Mouse (Mus musculus): Measurements from ENCODE around the gene P2ry12.
A peak's percentile ranks its signal among the peaks of the same experiment; 100 is the strongest.

Gene P2ry12

DNA sequence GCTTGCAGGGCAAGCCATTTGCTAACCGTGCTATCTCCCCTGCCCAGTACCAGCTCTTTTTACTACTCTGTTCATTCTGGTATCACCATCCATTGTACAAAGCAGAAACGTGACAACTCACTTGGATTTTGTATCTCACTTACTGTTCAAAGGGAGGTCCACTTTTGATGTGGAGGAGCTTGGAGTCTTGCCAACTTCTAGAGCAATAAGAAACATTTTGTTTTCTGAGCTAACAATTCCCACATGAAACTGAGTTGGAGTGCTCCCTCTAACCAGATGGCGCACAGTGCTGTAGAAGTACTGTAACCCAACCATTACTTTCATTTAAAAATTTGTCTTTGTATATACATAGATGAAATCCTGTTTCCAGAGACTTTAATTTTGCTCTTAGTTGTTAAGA lies 31.8 kb downstream of the P2ry12 start:
- no peak for DNase-seq (ENCODE audit: low read depth)

DNA sequence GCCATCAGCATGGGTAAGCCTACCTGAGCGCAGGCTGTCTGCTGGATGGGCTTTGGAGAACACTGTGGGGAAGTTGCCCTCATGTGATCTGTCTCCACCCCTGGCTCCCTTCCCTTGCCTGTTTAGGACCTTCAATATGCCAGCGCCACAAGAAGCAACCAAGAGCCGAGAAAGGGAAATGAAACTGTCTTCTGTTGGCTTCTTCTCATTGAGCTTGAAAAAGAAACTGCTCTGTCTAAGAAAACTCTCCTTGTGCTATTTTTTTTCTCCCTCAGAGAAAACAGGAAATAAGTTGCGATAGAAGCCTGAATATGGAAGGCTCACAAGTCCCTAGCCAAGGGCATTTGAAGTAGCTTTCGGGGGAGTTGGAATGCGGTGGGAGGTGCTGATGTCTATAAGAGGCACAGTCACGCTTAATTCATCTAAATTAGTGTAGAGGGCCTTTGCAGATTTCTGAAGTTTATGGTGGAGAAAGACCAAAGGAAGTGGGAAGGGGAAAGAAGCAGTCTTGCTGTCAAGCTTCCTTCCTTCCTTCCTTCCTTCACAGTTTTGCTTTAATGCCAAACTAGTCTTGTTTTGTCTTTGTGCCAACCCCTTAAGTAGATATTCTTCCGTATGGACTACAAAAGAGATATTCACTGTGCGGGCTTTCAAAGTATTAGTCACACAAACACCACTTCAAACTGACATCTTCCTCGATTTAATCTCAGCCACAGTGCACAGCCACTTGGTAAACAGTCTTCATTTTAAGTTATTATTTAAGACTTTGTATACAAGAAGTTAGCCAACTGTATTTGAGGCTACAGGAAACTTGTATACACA lies 33.7 kb downstream of the P2ry12 start:
- DNase-seq (ENCODE audit: low read depth), result peak; percentile 56

DNA sequence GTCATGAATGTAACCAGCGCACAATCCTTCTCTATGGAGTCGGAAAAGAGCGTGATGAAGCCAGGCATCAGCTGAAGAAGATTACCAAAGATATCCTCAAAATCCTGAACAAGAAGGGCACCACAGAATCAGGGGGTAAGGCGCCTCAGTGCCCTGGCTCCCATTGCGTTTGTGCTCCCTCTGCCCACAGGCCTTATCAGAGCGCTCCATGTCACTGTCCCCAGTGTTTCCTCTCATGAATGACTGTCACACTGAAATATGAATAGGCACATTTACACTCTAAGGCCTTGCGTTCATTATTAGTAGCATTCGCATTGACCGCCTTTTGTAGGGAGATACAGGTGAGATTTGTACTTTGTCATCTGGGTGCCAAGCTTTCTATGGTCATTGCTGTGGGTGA lies 35.0 kb downstream of the P2ry12 start:
- no peak for DNase-seq (ENCODE audit: low read depth)

GRCm38 (mm10) chr3:59225411-59225810 lies 37.3 kb downstream of the P2ry12 start:
- no peak for DNase-seq (ENCODE audit: low read depth)

- no peak for DNase-seq (ENCODE audit: low read depth)
Observed at GRCm38 (mm10) chr3:59222303-59222702, 40.4 kb downstream of the P2ry12 start.

- DNase-seq (ENCODE audit: low read depth), result no peak
Observed at GRCm38 (mm10) chr3:59219326-59219725, 43.3 kb downstream of the P2ry12 start.

GRCm38 (mm10) chr3:59217211-59217610 lies 45.5 kb downstream of the P2ry12 start:
- DNase-seq (ENCODE audit: low read depth), result no peak

DNA sequence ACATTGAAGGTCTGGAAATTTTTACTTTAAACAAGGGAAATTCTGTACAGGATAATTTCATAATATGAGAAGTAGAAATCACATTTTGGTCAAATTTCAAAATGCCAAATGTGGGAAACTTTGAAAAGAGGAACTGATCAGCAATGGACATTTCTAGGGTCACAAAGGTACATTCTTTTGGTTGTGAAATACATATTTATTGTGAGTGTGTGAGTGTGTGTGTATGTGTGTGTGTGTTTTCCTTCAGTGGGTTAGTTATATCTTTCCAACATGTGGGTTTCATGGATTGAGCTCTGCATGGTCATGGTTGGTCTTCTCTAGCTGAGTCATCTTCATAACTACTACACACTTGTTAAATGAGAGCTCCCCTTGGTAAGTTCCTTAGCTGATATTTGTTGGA lies 50.3 kb downstream of the P2ry12 start:
- DNase-seq (ENCODE audit: low read depth), result no peak

DNA sequence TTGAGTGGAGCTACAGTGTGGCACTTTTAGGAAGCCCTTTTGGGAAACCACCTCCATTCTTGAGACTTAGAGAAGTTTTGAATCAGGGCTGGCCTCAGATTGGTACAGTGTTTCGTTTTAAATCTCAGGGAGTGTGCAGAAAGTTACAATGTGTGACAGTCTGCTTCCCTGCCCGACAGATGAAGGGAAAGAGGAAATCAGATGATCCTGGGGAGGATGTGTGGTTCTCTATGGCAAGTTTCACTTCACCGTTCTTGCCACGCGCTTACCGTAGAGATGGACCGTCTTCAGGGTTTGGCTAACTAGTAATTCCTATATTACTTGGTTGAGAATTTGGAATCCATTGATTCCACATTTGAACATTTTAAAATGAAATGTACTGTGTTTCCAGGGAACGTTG lies 50.9 kb downstream of the P2ry12 start:
- DNase-seq (ENCODE audit: low read depth), result no peak

DNA sequence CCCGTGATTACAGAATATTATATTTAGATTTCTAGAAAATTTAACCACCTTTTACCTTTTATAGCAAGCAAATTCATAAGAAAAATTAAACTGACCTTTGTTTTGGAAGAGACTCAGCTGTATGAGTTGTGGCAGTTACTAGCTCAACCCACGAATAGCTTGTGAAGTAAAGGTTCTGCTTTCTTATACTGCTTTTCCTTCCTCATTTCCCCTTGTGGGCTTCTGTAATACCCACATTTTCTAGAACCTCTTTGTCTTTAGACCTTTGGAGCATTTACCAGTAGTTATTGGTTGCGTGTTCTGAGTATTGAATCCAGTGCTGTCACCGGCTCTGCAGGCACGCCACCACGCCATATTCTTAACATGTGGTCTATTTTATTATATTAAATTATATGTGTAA lies 51.9 kb downstream of the P2ry12 start, which contains the start of gene P2ry13:
Gene P2ry13 (minus strand): TSS at position 156 of the 400 bp plus-strand sequence.
- DNase-seq (ENCODE audit: low read depth), result no peak

- DNase-seq (ENCODE audit: low read depth), result no peak
Observed at GRCm38 (mm10) chr3:59210089-59210488, 52.6 kb downstream of the P2ry12 start.

DNA sequence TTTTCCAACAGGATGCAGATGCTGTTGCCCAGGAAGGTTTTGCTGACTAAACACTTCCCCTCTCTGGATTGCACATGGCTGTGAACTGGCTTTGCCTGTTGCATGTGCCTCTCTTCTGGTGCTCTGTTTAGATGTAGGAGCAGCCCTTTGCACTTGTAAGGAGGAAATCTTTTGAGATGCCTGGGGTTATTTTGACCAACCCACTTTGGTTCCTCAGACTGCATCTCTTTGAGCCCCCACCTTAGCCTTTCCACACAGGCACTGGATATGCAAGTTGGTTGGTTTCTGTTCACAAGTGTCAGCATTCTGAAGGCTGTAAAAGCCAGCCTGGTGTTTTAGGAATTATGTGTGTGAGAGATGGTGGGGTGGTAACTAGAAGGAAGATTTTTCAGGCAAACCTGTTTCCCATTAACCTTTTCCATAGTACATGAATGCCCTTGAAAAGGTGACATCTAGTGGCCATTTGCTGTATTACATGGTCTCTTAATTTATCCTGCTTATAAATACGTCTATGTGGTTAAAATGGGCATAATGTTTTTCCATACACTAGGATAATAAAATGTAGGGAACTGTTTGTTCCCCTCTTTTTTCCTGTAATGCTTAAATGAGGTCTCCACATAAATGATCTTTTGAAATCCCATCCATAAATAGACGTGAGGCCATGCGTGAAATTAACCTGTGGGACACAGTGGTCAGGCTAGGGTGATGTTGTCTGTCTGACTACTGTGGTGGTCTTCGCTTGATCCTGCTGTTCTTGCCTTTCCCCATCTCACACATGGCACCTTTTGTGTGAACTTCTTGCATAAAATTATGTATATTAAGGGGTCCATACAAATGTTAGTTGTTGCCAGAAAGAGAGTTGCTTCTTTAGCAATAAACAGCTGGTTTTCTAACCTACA lies 53.8 kb downstream of the P2ry12 start:
- DNase-seq (ENCODE audit: low read depth), result peak; percentile 85

- DNase-seq (ENCODE audit: low read depth), result peak; percentile 53
Observed at GRCm38 (mm10) chr3:59205941-59206340, 56.7 kb downstream of the P2ry12 start.

GRCm38 (mm10) chr3:59204719-59205503 lies 57.8 kb downstream of the P2ry12 start:
- peak; percentile 27 for DNase-seq (ENCODE audit: low read depth)

DNA sequence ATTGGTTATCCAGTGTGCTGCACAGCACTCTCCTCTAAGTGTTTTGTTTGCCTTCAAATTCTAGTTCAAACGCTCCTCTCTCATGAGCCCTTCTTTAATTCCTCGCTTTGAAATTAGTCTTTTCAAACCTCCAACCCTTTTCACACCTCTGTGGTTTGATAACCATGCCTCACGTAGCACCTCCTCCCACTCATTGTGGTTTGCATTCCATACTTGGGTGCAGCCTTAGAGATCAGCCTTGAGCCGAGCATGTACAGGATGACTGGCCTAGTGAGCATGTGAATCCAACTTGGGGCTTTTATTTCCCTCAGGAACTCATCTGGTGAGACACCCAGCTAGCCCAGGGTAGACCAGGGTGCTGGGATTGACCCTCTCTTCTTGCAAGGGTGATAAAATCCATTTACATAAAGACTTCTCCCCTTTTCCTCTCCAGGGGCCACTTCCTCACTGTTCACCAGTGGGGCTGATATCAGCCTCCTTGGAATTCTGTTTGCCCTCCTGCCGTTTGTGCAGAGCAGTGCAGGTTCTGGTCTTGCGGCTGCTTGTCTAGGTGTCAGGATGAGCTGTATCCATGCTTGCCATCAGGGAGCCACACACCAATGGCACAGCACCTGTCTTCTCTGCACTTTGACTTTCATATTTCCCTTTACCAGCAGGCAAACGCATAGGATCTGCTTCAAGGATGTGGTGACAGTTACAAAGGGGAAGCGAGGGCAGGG lies 58.7 kb downstream of the P2ry12 start:
- DNase-seq (ENCODE audit: low read depth), result peak; percentile 67

DNA sequence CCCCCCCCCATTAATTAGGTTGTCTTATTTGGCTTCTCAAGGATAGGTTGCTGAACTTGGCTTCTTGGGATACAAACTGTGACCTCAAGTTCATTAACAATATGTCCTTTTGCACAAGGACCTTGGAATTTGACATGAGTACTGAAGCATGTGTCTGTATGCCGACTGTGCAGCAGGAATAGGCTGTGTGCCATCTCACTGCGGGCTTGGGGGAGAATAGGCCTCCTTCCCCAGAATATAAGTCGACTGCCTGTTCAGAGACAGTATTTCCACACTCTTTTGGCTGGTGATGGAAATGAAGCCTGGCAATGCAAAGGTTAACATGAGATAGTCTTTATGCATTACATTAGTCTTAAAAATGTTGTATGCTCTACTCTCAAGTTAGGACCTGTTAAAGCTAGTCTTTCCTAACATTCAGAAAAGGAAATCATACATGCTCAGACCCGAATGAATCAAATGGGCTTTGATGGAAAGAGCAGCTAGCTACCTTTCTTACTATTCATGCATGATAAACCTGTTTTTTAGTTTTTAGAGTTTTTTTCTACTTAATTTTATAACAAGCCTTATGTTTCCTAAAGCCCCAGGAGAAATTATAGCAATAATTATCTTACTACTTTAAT lies 65.2 kb downstream of the P2ry12 start:
- DNase-seq (ENCODE audit: low read depth), result no peak

- no peak for DNase-seq (ENCODE audit: low read depth)
Observed at GRCm38 (mm10) chr3:59194938-59195337, 67.7 kb downstream of the P2ry12 start, which contains the start of gene Gpr87. Gene Gpr87, minus strand, starts transcription at chr3:59195104.

- no peak for DNase-seq (ENCODE audit: low read depth)
Observed at GRCm38 (mm10) chr3:59194099-59194498, 68.6 kb downstream of the P2ry12 start.

DNA sequence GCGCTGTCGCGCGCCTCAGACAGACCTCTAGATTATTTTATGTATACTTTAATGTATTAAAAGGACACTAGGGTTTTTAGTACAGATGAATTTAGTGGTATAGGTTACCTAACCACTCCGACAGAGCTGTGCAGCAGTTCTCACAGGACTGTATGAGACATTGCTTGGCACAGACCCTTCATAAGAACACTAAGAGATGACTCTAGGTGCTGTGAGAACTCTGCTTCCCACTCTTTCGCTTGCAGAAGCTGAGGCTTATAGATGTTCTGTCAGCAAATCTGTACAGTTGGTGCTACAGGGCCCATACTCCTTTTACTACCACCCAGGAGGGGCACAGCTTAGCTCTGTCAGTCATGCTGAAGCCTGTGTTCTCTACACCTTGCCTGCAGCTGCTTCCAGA lies 71.0 kb downstream of the P2ry12 start:
- no peak for DNase-seq (ENCODE audit: low read depth)

DNA sequence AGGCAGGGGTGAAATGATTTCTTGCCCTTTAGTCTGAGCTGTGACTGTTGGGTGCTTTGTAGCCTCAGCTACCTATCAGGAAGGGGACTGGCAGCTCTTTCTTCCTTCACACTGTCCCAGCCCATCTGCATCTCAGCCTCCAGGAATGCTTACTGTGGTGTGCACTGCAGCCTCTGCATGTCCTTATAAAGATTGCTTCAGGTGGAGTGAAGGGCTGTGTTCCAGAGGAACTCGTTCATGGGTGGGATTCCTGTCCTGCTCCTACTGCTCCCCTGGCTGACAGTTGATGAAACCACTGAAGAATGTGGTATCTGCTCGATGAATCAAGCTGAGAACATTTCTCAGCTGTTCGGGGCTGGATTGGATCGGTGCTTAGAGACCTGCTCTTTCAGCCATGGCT lies 75.3 kb downstream of the P2ry12 start:
- DNase-seq (ENCODE audit: low read depth), result no peak

DNA sequence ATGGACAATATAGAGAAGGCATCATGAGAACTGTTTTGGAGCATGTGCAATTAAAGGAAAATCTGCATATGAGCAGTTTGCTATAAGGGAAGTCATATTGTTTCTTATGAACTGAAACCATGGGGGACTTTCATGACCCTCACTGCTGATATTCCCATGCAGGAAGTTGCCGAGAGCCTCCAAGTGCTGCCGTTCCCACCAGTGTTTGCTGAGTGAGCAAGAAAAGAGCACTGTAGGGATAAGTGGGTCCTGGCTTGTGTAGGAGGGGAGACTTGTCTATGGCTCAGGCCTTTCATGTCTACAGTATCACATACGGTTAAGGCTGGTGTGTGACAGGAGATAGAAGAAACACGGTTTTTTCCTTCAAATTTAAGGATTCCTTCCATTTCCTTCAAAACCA lies 77.0 kb downstream of the P2ry12 start:
- no peak for DNase-seq (ENCODE audit: low read depth)
